Mouse (Mus musculus) layer of hippocampus, adult 9-10 months (tissue): ENCODE measurements around the gene Scn3b.

Experiments used
- DNase-seq: peaks from one replicate; pipeline ENCODE4 v3.0.0; 2022; ENCODE audit warnings: low spot score

The Scn3b gene

DNA sequence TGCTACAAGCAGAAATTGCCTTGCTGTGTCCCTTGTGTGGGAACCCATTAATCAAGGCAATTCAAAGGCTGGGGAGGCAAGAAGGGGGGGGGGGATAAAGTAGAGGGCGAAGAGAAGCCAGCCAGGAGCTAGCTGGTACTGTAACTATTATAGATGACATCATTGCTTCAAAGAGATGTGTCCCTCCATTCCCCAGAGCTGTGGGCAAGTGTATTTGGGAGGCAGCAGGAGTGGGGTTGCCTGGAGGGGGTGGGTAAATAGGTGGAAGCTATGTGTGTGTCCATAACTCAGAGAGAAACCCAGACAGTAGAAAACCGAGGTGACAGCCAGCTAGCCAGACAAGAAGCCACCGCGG, 292 bp upstream of the Scn3b start:
- DNase-seq, result no peak

DNA sequence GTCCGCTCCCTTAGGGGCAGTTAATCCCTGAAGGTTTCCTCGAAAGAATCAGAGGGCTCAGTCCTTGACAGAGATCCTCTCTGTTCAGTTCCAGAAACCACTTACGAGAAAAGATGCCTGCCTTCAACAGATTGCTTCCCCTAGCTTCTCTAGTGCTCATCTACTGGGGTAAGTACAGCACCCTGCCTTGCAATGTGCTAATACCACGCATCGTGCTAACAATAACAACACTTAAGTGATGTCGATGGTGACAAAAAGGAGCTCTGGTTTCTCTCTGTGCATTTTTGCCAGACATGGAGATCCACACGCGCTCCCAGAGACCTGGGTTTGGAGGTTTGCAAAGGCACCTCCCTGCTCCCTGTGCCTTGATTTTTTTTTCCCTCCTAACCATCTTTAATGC, 863 bp downstream of the Scn3b start:
- DNase-seq, result no peak

- DNase-seq, result no peak
These were observed 2.1 kb downstream of the Scn3b start for GRCm38 (mm10) chr9:40271075-40271474.

- no peak for DNase-seq
These were observed 3.8 kb downstream of the Scn3b start for GRCm38 (mm10) chr9:40272822-40273221.

- peak; percentile 65 for DNase-seq
These were observed 6.9 kb downstream of the Scn3b start for GRCm38 (mm10) chr9:40275904-40276303.

DNA sequence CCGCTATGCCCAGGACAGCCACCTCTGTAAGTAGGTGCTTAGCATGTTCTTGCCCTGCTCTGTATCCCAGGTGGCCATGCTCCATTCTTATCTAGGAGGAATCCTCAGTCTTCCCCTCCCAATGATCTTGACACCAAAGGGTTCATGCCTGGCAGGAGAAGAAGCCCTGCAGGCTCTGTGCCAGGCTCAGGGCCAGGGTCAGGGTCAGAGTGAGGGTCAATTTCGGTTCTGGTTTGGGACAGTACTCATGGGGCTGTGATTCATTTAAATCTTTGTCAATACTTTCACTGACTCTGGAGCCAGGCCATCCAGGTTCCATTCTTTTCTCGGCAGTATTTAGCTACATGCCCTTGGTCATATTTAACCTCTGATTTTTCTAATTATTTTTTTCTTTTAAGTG, 8.7 kb downstream of the Scn3b start:
- no peak for DNase-seq

- DNase-seq, result no peak
These were observed 10.4 kb downstream of the Scn3b start for GRCm38 (mm10) chr9:40279438-40279837.

GRCm38 (mm10) chr9:40282968-40283367, 14.0 kb downstream of the Scn3b start:
- no peak for DNase-seq

- no peak for DNase-seq
These were observed 23.5 kb downstream of the Scn3b start for GRCm38 (mm10) chr9:40292475-40292874.

DNA sequence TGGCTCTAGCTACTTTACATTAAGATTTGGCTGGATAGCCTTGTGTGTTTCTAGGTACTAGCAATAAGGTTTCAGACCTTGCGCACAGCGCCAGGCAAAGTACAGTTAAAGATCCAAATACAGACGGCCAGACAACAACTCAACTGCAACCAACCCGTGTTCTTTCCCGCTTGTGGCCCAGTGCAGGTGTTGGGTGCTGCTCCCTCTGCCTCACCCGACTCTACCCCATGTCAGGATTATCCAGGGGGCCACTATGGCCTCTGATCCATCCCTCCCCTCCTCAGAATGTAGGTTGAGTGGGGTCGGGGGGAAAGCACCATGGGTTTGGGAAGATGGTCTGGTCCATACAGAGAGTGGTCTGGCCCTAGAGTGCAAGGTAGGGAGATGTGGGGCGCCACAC, 24.3 kb downstream of the Scn3b start:
- DNase-seq, result no peak

DNA sequence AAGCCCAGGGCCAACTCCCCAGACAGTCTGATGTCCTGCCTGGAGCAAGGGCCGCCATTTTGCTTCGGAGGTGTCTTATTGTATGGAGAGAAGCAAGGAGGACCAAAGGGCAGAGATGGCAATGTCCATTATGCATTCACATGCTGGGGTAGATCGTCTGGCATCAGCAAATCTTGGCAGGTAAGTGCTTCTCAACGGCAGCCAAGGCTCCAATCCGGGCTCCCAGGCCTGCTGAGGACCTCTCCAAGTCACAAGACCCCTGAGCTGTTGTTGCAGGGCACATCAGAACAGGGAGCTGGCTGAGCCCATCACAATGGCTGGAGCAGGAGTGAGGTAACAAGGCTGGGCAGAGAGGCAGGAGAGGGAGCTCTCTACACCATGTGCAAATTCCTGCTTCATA, 24.7 kb downstream of the Scn3b start:
- DNase-seq, result no peak

GRCm38 (mm10) chr9:40294210-40294609, 25.2 kb downstream of the Scn3b start:
- DNase-seq, result no peak

DNA sequence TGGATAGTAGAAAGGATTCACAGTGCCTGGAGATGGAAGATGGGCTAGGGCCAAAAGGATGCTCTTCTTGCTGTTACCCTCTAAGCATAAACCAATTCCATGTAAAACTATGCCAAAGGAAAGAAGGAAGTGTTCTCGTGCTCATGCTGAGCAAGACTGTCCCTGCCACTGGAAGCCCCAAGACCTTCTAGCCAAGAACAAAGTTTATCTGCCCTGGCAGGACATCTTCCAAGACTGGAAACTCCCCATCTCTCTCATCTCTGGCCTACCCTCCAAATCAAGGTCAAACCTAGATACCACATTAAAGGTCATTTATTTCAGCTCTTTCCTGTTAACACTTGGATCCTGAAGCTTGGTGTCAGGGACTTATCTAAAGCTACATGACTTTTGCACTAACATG, 25.8 kb downstream of the Scn3b start:
- no peak for DNase-seq

- no peak for DNase-seq
These were observed 27.2 kb downstream of the Scn3b start for GRCm38 (mm10) chr9:40296251-40296650.

DNA sequence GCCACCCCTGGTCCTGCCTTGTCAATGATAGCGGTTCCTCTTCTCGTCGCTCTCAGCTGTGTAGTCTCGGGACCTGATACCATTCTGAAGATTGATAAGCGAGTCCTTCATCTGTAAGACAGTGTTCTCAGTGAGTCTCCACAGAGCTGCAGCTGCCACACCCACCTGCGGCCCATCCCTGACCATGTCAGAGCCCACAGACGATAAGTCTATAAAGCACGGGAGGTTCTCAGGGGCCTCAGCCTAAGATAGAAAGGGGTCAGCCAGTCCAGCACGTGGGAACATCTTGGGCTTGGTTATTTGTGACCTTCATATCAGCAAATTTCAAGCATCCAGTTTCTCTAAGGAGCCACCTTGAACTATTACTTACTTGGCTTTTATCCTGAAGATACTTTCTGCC, 29.0 kb downstream of the Scn3b start:
- DNase-seq, result no peak

DNA sequence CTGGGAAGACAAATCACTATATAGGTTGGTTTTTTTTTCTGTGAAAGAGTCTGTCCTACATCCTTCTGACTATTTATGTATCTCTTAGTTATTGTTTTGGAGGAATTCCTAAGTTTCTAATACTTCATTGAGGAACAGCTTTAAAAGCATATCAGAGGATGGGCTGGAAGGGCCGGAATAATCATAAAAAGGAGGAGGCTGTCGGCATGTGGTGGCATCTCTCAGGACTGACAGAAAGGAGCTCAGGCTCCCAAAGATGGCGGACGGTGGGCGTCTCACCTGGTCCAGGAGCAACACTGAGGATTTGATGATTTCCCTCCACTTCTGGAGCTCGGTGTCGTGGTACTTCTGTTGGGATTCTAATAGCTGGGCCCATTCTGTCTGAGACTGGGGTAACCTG, 30.3 kb downstream of the Scn3b start:
- DNase-seq, result no peak

- no peak for DNase-seq
These were observed 31.3 kb downstream of the Scn3b start for GRCm38 (mm10) chr9:40300018-40300989.

- DNase-seq, result no peak
These were observed 32.5 kb downstream of the Scn3b start for GRCm38 (mm10) chr9:40301475-40301874.

DNA sequence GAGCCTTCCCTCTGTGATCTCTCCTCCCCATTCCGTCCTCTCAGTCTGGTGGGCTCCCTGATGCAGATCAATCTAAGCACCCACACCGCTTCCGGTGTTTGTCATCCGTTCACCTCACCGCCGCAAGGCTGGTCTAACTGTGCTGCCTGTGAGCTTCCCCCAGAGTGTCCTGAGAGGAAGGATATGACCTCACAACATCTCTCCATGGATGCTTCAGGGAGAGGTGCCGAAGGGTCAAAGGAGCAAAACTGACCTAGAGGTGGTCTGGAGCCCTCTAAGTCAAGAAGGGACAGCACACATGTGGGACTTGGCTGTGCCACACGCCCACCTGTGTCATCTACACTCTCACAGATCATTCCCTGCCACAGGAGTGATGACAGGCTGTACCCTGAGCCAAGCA, 33.4 kb downstream of the Scn3b start:
- no peak for DNase-seq

DNA sequence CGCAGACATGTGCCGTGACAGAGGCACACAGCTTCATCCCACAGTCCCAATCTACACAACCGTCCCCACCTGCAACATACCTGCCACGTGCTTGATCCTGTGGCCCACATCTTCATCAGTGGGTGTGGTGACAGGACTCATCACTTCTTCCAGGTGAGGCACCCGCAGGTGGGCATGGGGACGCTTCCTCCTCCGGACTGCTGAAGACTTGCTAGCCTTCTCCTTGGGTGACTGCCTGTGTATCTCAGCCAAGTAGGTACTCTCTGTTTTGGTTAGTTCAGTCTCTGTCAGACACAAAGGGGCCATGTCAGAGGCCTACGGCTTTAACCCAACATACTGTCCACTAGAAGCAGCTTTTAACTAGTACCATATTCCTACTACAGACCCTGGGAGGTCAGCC, 35.2 kb downstream of the Scn3b start:
- no peak for DNase-seq

DNA sequence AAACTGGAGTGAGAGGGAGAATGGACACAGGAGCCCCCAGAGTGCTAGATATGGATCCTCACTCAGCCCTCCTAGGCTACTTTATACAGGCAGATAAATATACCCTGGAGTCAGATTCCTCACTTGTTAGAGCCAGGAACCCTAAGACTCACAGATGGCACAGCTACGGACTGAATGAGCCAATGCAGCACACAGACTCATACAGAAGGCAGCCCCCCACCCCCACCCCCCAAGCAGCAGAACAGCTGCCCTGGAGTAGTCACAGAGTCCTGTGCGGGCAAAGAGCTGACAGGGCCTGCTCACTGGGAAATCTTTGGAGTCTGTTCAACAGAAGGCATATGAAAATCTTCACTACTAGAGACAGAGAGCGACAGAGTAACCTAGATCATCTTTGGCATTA, 38.3 kb downstream of the Scn3b start:
- no peak for DNase-seq

- no peak for DNase-seq
These were observed 40.9 kb downstream of the Scn3b start for GRCm38 (mm10) chr9:40309876-40310275.

GRCm38 (mm10) chr9:40311813-40312212, 42.8 kb downstream of the Scn3b start:
- DNase-seq, result no peak
